Mouse (Mus musculus) lung, adult 18-20 months (tissue): ENCODE results near the gene Tgfbrap1.
"Not testable (repeated sequence)": the region's sequence is repeated elsewhere in the genome, so short reads cannot be mapped to it uniquely, and the experiment has no call there.

ENCODE experiments used
- DNase-seq, 2 experiments: peaks; one replicate each; pipeline ENCODE4 v3.0.0; 2022; ENCODE audit warnings: mixed read lengths in 2 of 2

Tgfbrap1 gene

DNA sequence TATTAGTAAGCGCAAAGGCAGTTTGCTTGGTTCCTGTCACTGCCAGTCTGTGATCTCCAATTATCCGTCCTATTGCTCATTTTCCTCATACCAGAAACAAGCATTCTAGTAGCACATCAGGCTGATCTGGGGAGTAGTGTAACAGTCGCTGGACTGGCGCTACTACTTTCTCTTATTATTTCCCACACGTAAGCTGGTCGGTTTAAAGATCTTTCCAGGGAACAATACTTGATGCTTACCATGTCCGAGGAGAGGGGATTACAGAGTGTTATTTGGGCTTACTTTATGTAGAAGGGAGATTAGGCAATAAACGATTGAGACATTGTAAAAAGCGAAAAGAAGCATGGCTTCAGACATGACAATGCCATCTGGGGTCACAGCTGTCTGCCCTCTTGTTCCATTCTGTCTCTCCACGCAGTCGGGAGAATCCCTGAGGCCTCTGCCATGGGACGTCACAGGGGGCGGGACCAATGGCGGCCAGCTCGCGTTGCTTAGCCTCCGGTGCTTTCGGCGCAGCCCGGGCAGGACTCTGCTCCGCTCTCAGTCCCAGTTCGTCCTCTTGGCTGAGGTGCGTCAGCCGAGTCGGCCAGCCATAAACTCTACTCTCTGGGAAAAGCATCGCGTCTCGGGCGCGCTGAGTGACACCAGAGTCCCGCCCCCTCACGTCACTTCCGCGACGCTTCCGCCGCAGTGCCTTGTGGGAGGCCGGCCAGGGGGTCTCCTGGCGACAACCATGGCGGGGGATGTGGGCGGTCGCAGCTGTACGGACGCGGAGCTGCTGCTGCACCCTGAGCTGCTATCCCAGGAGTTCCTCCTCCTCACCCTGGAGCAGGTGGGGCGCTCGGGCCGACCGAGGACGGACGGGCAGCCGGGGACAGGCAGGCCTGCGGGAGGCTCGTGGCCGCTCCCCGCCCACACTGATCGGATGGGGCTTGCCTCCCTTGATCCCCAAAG is at the start of gene Tgfbrap1, which contains the start of gene AI597479:
Gene Tgfbrap1, minus strand, starts transcription at position 607 of the 954 bp plus-strand sequence.
Gene AI597479, plus strand, starts transcription at position 680 of the 954 bp plus-strand sequence.
- peak; percentile 88 to 91 for DNase-seq

DNA sequence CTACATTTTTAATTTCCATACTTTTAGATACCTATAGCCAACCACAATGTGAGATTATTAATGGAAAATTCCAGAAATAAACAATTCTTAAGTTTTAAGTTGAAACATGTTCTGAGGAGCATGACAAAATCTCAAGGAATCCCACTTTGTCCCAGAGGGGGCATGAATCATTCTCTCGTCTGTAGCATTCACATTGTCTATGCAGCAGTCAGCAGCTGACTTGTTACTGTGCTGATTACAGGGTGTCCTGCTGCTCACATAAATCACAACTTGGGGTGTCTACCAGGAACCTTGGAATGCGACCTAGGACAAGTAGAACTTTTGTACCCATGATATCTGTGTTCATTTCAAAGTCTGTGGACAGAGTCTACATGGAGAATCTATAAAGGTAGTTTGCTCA is 49.0 kb upstream of the Tgfbrap1 start:
- no peak for DNase-seq

DNA sequence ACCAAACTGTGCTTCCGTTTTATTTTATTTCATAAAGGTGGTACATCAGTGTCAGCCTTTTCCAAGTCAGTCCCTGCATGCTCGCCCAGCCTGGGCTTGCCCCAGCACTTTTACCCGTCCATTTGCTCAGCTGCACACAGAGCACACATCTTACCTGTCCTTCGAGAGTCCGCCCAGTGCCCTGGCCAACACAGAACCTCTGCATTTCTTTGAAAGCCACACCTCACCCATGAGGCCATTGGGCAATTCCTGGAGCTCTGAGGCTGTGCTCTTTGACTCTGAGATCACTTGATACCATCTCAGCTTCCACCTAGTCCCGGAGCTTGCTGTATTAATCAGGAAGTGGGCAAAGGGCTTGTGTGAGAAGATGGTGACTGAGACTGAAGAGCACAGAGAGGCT is 47.0 kb upstream of the Tgfbrap1 start:
- no peak for DNase-seq

DNA sequence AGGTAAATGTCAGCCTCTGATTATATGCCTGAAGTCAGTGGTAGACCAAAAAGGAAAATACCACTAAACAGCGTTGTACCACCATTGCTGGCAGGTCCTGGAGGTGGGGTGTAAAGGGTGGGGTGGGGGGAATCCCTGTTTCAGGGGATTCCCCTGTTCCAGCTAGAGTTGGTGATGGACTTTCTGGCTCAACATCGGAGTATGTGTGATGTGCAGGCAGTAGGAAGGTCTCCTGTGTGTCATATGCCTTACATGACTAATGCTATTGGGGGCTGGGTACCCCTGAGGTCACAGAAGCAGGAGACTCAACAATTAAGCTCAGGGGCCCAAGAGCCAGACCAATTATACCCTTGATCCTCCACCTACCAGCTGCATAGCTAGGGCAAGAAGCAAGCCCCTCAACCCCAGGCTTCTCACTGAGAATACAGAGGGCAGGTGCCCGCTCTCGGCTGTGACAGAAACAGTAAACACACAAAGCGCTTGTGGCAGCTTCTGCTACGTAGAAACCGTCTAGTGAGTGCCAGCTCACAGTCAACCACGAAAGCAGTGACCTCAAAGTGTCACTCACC is 46.0 kb upstream of the Tgfbrap1 start:
- DNase-seq = no peak

DNA sequence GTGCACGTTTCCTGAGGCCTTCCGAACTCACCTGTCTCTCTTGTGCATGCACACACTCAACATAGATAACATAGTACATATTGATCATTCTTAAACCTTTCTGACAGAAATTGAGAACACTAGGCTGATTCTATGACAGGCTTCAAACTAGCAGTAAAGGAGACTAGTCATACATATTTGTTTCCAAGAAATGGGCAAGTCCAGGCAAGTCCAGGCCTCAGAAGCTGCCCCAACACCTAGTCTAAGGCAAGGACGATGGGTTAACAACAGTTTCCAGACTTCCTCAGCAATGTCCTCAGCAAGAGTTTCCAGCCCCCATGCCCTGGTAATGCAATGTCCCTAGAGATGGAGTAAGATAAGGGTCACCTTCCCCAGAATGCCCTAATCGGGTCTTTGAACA is 45.4 kb upstream of the Tgfbrap1 start:
- DNase-seq = no peak

DNA sequence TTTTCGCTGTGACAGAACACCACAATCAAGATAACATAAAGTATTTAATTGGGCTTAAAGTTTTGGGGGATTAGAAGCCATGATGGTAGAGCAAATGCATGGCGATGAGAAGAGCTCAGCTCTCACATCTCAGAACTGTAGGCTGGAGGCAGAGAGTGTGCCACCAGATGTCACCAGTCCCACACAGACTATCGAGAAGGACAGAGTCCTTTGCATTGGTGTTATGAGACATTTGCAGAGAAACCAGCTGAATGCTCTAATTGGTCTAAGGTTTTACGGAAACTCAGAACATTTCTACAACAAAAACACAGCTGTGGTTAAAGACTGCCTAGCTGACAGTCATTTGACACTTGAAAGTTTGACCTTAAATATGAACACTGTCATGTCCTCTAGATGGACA is 44.8 kb upstream of the Tgfbrap1 start:
- no peak for DNase-seq

DNA sequence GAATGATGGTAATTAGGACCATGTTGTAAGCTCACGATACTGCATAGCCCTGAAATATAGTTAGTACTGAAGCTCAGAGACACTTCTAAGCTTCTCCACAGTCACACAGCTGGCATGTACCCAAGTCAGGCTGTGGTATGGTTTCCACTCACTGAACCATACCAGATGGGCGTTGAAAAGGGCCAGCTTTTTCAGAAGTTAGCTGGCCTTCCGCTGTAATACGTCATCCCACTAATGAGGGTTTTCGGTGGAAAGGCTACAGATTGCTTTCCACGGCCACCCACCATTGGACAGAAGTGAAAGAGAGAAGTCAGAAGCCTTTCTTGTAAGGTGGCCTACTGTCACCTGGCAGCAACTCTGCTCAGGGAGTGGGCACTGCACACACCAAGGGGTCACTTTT is 44.4 kb upstream of the Tgfbrap1 start:
- DNase-seq = no peak

DNA sequence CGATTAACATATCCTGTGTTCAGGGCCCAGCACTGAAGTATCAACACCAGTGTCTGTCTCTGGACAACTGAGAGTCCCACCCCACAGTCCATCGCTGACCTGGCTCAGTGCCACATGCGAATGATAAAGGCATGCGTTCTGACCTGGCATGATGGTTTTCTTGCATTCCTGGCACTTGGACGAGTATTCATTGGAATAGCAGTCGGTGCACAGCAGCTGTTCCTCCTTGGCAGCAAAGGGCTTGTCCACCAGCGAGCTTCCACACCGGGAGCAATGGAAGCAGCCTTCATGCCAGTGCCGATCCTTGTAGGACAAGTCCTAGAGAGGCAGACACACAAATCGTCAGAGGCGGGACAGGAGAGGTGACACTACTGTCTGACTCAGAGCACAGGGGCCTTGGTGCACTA is 43.1 kb upstream of the Tgfbrap1 start:
- DNase-seq = no peak

DNA sequence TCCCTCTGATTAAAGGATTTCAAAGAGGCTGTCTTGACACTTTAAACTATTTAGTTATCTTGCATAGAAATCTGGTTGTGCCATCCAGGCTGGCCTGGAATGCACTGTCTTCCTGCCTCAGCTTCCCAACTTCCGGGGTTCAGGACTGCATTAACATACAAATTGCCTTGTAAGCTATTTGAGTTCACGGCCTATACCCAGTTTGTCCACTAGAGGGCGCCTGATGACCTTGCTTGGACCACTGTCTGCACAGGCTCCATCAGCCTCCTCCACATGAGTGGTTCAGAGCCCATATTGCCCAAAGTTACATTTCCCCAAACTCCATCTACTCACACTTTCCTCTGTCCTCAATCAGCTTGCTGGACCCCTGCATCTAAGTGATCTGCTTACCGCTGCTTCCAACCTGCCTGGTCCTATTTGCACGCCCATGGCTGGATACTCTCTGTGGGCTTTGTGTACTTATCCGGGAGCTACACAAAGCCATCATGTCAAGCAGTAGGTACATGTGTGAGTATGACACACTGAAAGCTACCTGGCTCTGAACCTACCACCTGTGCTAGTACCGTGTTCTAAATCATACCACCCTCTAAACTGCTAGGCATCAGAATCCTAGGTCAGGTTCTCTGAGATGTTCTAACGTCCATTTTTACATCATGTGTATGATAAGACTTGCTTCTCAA is 41.3 kb upstream of the Tgfbrap1 start:
- peak; percentile 73 to 79 for DNase-seq

DNA sequence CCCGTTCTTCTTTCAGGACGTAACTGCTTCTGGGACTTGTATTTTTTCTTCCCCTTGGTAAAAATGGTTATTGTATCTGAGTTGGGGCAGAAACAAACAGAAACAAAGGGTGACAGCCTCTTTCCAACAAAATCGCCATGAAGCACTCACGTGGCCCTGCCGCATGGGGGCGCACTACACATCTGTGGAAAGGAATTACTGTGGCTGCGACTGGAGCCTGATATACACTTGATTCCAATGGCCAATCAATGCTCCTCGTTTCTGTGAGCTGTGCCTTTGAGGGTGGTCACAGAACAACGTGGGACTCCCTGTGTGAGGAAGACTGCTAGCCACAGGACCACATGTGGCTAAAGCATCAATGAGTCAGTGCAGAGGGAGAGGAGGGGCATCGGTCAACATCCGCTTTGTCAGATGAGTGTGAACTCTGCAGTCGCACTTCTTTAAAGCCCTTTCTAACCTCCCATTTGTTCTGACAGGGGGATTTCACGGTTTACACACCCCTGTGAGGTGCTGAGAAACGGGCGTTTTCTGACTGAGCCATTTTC is 39.9 kb upstream of the Tgfbrap1 start:
- DNase-seq = no peak

DNA sequence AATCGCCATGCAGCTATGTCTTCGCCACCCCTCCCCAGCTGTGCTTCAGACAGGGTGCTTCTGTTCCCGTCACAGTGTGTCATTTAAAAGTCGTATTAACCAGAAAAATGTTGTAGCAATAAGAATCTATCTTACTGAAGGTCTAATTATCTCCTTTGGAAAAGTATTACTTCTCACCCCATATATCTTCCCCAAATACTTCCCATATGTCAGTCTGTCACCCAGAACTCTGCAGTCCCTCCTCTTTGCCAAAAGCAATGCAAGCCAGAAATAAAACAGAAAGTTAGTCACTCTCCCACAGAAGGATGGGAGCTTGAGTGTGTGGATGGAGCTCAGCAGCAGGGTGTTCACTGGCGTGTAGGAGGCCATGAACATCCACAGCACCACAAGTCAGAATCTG is 38.9 kb upstream of the Tgfbrap1 start:
- DNase-seq = no peak

DNA sequence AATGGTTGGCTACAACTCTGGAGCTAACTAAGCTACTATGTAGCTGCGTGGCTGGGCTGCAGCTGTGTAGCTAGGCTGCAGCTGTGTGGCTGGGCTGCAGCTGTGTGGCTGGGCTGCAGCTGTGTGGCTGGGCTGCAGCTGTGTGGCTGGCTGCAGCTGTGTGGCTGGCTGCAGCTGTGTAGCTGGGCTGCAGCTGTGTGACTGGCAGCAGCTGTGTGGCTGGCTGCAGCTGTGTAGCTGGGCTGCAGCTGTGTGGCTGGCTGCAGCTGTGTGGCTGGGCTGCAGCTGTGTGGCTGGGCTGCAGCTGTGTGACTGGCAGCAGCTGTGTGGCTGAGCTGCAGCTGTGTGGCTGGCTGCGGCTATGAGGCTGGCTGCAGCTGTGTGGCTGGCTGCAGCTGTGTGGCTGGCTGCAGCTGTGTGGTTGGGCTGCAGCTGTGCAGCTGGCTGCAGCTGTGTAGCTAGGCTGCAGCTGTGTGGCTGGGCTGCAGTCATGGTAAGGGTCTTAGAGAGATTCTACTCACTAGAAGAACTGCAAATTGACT is 38.1 kb upstream of the Tgfbrap1 start:
- DNase-seq = not testable (repeated sequence)

DNA sequence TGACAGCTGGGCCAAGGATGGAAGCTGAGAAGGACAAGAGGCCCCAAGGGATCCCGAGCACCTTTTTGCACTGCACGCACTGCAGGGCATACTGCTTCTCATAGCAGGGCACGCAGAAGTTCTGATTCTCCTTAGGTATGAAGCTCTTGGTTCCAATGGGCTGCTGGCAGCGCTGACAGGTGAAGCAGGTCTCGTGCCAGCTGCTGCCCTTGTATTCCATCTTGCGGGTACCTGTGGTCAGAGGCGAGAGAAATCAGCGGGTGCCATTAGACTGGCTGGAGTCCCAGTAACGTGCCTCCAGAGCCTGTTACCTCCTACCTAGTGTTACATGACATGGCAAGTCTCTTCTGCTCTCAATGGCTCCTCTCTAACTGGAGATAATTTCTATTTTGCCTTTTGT is 33.2 kb upstream of the Tgfbrap1 start:
- no peak for DNase-seq

DNA sequence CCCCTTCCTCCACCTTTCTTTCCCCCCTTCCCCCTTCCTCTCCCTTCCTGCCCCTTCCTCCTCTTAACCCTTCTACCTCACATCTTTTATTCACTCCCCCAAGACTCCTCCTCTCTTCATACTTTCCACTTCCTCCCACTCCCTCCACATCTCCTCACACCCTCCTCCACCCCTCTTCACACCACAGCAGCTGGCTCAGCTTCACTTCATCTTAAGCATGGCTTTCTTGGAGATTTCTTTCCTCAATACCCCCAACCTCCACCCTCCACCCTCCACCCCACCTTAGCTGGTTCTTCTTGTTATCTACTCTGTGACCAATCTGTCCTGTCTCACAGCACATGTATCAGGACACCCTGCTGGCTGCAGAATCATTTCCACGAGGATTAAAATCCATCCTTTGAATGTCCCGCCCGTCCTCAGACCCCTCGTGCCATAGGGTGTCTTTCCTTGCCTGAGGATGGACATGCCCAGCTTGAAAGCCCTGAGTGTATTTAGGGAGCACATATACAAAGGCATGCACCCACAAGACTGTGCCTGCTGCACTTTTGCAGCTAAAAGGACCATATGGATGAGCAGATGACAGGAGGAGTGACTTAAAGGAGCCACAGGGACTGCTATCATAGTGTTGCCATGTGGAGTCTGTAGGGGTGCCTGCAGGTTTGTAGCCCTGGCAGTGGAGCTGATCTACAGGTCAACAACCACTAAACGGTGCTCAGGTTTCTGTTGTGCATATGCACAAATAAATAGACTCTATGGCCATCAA is 32.0 kb upstream of the Tgfbrap1 start:
- DNase-seq = no peak

DNA sequence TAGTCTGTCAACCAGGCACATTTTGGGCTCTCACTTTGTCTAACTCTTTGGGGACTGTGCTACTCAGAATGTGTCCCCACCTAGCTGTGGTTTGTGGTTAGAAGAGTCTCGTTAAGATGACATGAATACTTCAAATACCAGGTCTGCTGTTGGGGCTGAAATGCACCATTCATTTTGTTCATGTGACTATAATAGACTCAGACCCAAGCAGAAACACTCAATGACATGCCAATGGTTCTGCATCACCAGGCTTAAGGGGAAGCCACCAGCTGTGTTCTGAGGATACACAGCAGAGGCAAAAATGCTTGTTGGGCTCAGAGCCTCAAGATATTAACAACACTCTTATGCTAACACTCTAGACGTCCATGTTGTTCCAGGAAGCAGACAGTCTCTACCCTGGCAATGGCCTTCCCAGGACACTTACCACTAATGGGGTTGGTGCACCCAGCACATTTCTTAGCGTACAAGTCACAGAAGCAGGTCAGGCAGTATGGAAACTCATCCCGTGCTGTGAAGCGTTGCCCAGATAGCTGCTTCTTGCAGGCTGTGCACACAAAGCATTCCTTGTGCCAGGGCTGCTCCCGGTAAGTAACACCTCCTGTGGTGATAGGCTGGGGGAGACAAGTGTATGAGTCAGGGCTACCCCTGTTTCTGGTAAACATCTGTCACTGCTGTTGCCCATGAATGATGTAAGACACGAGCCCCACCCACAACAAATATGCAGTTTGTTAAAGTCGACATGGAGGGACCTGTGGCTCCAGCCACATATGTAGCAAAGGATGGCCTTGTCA is 29.6 kb upstream of the Tgfbrap1 start:
- no peak for DNase-seq

DNA sequence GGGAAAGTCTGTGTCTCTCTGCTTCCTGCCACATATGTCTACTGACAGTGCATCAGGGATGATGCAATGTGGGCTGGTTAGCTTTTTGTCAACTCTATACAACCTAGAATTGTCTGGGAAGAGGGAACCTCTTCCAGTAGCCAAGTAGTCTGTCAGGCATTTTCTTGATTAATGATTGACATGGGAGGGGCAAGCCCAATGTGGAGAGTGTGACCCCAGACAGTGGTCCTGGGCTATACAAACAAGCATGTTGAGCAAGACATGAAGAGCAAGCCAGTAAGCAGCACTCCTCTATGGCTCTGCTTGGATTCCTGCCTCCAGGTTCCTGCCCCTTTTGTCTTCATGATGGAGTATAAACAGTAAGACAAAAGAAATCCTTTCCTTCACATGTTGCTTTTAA is 28.8 kb upstream of the Tgfbrap1 start:
- DNase-seq = no peak

DNA sequence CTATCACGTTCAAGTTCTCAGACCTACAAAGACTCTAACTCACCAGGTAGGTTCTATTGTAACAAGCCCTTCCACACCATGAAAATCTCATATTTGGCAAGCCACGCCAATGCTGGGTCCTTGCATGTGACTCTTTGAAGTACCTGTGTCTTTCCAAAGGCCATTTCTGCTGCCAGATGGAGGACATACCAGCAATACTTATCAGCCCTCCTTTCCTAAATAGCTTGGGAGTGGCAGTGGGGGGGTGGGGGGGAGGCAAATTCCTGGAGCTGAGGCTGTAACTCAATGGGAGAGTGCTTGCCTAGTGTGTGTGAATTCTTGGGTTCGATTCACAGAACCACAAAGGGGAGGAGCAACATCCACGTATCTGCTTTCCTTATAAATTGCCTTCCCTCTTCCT is 26.3 kb upstream of the Tgfbrap1 start:
- DNase-seq = peak in 1 of 2 experiments; percentile 16

DNA sequence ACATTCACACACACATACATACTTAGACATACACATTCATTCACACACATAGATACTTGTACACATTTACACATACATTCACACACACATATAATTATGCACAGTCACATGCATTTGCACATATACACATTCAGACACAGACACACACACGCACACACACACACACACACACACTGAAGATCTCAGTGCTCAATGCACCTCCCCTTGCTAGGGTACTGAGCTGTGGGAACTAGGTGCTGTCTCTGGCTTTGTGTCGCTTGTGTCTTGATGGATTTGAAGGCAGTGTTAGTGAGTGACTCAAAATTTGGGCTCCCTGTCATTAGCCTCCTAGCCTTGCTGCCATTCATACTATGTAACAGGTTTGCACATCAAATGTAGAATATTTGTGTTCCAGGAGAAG is 24.2 kb upstream of the Tgfbrap1 start:
- DNase-seq = no peak

DNA sequence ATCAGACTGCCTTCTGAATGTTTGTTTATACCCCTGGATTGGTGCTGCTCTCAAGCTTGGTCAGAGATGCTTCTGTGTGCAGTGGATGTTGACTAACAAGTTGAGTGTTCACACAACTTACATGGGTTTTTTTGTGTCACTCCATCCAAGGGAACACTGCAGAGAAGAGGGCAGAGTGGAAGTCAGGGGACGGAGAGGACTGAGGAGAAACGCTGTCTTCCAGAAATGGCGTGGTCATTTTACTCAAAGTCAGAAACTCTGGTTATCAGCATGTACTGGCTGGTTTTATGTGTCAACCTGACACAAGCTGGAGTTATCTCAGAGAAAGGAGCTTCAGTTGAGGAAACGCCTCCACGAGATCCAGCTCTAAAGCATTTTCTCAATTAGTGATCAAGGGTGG is 22.5 kb upstream of the Tgfbrap1 start:
- DNase-seq = no peak

DNA sequence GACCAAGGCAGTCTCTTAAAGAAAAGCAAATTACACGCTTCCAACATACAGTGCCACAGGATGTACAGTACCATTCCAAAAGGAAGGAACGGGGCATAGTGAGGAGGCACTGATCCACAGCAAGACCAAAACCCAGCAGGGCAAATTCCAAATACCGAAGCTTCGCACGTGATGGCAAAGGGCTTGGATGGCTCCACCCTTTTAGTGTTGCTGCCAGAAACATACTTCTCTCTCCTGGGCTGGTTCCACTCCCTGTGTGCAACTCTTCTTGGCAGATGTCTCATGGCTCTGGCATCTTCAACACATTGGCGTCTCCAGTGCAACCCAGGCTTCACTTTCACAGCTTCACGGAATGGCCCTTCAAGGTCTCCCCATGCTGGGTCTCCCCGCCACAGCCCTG is 19.0 kb upstream of the Tgfbrap1 start:
- DNase-seq = no peak

DNA sequence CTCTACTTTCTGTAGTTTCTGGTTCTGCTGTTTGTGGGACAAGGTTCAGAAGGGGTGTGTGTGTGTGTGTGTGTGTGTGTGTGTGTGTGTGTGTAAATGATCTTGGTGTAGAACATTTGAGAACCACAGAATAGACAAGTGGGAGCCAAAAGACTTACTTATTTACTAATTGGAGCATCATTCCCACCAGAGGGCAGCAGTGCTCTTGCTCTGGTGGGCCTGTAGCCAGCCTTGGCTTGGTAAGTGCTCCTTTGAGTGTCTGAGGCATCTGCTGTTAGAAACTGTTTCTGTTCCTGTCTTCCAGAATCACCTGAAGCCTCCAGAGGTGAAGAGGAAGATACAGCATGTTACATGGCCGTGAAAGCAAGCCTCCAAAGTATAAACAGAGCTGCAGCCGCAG is 14.4 kb upstream of the Tgfbrap1 start:
- DNase-seq = peak; percentile 39 to 54
